Mouse (Mus musculus) frontal cortex, postnatal 14 days (tissue): ENCODE measurements around the gene Rbfox3.
A peak's percentile ranks its signal among the peaks of the same experiment; 100 is the strongest.

Source experiments
- DNase-seq, 2 experiments: peaks; one replicate each; pipeline ENCODE4 v3.0.0; 2022; ENCODE audit warnings: low spot score in 2 of 2

Rbfox3 gene

DNA sequence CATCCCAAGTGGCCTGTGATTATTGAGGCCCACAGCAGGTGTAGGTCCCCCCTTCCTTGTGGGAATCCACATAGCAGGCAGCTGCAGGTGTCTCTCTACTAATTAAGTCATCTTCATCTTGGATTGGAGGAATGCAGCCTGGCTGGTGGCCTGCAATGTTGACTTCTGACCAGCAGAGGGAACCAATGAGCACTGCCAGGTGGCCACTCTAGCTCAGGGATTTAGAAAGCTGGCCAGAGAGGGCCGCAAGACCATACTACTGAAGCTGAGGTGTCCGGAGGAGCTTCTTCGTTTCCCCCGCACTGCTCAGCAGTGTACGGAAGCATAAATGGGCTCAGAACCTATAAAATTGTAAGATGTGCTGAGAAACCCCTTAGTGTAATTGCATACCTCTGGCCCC is 403.5 kb downstream of the Rbfox3 start:
- peak; percentile 54 to 79 for DNase-seq

DNA sequence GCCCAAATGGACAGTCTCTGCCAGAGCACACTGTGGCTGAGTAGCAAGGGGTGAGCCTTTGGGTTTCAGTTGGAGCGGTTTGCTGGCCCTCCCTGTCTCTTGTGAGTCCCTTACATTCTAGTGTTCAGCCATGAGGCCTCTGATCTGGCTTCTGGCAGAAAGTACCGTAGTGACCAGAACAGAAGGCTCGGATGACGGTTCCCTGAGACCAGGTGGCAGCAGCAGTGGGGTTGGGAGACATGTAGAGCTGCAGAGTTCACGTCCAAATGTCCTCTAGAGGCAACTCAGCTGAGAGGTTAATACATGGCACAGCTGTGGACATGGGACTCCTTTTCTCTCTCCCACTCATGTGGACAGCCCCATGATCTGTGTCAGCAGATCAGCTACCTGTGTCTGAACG is 404.3 kb downstream of the Rbfox3 start:
- no peak for DNase-seq

- no peak for DNase-seq
Observed at GRCm38 (mm10) chr11:118504180-118504454, 407.3 kb downstream of the Rbfox3 start.

- no peak for DNase-seq
Observed at GRCm38 (mm10) chr11:118503418-118504179, 407.8 kb downstream of the Rbfox3 start.

DNA sequence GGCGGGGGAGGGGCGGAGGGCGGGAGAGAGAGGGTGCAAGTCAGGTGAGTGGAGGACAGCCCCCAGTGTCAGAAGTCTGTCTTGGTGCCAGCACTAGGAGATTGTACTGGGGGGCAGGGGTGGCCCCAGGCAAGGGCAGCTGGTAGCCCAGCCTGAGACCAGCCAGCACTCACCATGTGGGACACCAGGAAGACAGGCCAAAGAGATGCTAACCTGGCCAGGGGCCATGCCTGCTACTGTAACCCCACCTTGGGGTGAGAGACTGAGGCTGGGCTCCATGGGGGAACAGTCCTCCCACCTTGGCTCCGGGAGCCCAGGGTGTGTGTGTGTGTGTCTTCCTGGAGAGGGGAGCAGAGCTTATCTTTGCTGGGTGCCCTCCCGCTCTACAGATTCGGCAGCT is 408.4 kb downstream of the Rbfox3 start:
- DNase-seq, result no peak

- no peak for DNase-seq
Observed at GRCm38 (mm10) chr11:118496066-118496689, 415.2 kb downstream of the Rbfox3 start.

DNA sequence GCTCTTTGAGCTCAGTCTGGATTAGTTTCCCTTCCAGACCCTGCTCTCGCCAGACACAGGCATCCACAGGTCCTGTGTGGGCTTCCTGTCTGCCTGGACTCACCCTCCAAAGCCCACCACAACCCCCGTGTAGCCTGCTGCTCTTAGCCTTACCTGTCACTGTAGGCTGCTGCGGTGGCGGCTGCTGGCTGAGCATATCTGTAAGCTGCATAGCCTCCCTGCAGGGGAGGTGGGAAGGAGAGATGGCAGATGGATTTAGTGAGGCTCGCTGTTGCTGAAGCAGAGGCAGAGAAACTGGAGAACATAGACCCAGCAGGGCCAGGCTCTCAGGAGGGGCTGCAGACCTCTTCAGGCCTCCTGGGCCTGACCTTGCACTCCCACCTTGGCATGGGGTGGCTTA is 416.3 kb downstream of the Rbfox3 start:
- DNase-seq, result no peak

- no peak for DNase-seq
Observed at GRCm38 (mm10) chr11:118494001-118494737, 417.2 kb downstream of the Rbfox3 start.

DNA sequence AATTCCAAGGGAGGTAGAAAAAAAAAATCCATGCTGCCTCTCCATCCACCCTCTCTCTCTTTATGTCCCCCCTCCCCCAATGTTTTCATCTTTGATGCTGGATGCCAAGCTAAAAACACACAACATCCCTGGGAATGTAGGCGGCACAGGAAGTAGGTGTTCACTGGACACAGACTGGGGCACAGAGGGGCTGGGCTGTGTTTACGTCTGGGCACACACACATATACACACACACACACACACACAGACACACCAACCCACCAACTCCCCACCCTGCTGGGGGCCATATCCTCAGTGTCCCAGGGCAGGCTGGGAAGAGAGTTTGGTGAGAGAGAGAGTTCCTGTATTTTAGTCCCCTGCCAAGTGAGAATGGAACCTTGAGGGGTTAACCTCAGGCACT is 417.9 kb downstream of the Rbfox3 start:
- no peak for DNase-seq

- no peak for DNase-seq
Observed at GRCm38 (mm10) chr11:118491230-118491629, 420.2 kb downstream of the Rbfox3 start.

DNA sequence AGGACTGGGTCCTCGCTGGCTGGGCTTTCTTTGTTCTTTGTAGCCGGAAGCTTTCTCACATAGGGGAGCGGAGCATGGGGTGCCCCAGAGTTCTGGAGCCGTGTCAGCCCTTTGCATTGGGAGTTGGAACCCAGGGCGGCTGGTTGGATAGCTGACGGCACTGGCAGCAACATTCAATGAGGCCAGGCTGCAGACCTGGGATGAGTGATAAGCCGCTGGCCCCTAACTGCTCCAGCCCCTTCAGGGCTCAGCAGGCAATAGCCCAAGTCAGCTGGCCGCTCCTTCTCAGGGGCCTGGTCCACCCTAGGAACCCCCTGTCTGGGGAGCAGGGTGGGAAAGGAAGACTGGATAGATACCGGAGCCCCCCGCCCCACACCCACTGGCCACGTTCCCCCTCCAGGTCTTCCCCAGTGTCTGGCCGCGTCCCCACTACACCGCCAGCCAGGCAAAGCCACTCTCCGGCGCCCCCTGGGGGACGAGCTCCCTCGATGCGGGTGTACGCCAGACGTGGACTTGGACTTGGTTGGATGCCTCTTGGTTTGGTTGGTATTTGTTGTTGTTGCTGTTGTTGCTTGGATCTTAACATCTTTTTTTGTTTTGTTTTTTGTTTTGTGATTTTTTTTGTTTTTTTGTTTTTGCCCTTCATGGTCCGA is 420.7 kb downstream of the Rbfox3 start:
- DNase-seq, result peak in 1 of 2 experiments; percentile 55

DNA sequence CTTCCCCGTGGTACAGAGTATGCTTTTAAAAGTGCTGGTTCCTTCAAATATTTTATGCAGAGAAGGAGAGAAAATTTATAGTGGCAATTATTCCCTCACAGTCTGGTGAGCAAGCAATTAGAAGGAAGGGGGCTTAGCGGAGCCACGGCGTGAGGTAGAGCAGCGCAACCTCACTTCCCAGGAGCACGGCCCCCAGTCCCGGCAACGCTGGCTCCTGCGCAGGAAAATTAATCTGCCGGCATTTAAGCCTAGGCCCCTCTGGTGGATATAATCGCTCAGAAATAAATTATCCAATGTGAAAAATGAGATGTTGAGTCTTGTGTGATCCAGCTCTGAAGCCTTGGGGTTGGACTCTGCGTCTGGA is 422.5 kb downstream of the Rbfox3 start:
- DNase-seq, result no peak

GRCm38 (mm10) chr11:118488191-118488906 is 423.0 kb downstream of the Rbfox3 start:
- no peak for DNase-seq

DNA sequence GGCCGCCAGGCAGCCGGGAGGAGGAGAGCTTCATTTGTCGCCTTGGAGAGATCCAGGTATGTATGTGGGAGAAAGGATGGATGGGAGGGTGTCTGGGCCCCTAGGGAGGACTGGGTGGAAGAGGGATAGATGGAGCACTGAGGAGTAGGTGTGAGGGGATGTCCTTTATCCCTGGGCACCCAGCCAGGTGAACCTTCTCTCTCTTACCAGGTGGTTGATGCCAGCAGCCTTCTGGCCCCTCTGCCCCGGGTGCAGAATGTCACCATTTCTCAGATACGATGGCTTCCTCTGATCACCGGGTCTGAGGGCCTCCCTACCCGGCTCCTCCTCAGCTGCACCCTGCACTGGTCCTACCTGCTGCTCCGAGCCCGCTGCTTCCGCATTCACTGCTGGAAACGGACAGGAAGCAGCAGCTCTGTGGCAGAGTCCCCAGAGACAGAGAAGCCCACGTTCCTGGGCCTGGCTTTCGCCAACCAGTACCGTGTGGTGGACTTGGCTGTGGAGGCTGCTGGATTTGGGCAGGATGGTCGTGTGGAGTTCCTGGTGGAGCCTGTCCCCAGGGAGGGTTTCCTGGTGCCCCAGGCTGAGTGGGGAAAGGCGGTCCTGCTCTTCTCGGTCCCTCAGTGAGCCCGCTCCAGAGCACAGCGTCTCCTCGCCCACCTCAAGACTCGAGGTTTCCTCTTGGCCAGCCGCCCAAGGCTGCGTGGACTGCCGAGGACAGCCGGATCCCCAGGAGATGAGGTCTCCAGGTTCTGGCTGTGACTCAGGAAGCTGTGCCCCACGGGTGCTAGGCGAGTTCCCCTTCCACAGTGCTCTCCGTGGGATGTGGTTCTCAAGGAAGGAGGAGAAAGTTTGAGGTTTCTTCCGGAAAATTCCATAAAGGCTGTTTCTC is 424.3 kb downstream of the Rbfox3 start:
- peak in 1 of 2 experiments; percentile 7 for DNase-seq

- peak in 1 of 2 experiments; percentile 4 for DNase-seq
Observed at GRCm38 (mm10) chr11:118486281-118486680, 425.1 kb downstream of the Rbfox3 start.

DNA sequence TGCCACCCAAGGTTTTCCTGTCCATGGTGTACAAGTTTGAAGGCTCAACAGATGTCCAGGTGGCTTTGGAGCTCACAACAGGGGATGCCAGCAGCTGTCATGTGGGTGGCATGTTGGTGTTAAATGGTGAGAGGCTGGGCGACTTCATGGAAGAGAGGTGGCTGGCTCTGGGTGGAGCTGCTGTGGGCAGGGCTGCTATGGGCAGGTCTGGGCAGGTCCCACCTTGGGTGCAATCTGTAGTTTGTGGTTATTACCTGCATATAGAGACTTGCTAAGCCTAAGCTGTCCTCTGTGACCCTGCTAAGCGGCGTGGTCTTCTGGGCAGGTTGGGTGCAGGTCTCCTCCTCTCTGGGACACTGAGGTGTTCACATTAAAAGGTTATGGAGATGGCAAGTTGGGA is 425.6 kb downstream of the Rbfox3 start:
- peak in 1 of 2 experiments; percentile 9 for DNase-seq

- no peak for DNase-seq
Observed at GRCm38 (mm10) chr11:118485338-118485737, 426.1 kb downstream of the Rbfox3 start.

DNA sequence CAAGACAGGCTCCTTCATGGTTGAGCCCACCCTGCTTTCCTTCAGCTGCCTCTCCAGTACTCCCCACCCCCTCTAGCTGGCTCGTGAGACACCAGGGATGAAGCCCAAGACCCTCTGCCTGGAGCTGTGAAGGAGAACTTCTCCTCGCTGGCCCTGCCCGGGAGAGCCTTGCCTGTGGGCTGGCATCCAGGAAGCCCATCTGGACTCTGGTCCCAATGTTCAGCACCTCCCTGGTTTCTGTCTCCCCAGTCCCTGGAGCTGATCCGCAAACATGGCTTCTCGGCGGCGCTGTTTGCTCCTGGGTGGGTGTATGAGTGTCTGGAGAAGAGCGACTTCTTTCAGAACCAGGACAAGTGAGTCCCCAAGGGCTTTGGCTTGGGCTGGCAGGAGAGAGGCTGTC is 427.2 kb downstream of the Rbfox3 start:
- DNase-seq, result peak in 1 of 2 experiments; percentile 7

GRCm38 (mm10) chr11:118481751-118482150 is 429.6 kb downstream of the Rbfox3 start:
- DNase-seq, result no peak

GRCm38 (mm10) chr11:118481231-118481630 is 430.2 kb downstream of the Rbfox3 start:
- DNase-seq, result no peak

DNA sequence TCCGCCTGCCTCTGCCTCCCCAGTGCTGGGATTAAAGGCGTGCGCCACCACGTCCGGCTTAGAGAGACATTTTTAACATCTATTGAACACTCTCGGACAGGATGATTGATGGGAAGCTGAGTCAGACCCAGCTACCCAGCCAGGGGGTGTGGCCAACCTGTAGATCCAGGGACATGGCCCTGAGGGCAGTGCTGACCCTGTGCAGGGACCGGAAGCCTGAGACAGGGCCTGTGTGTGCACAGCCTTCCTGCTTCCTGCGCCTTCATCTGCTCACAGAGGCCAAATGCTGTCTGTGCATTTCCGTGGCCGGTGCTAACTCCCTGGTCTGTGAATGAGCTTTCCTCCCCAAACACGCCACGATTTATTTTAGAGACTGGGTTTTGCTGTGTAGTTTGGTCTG is 431.6 kb downstream of the Rbfox3 start:
- peak in 1 of 2 experiments; percentile 9 for DNase-seq
